Comparison of ENCODE assay signal across 21 mouse cellular contexts in the genomic region with DNA sequence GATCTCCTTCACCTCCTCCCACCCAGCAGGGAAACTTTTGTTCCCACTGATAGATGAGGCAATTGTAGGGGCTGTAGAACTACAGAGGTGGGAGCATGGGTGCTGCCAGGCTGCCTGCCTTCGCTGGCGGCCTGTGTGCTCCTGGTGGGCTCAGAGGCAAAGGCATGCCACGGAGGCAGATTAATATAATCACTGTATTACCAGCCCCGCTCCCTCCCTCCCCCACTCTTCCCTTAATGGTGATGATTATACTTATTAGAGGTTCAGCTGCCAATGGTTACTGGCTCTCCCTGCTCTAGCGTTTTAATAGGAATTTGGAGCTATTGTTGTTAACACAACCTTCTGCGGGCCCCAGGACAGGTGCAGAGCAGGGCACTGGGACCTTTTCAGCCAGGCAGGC. TPM values are rescaled to one million over a fixed set of nuclear protein-coding genes. Genes with fewer than 3 reads are reported as not detected.
DNase-seq lines count a peak whose midpoint lies in the region; ATAC-seq and TF ChIP-seq lines count a peak whose summit lies in the region.
"Had no signal": no experiment of that assay in that cellular context is flagged by ENCODE, and none has a peak within 500 bp of the region (broad histone marks: within the 10 kb centered on the region; RNA-seq: fewer than 3 reads in every experiment).

No protein-coding gene starts in this region.

- no peaks in the 10 kb centered on the region for H3K27me3 ChIP-seq in hindbrain, embryonic 12.5 days
- no peaks in the 10 kb centered on the region for H3K27me3 ChIP-seq in hindbrain, embryonic 16.5 days (replicated peaks; ENCODE audit: control insufficient read depth, insufficient read depth, low read length)
- peaks cover 26% of the 10 kb centered on the region; the same call in 1 of the 2 replicates for H3K27me3 ChIP-seq in midbrain, embryonic 10.5 days (ENCODE audit: low read depth, poor library complexity, severe bottlenecking)
- no peaks in the 10 kb centered on the region for H3K27me3 ChIP-seq in midbrain, postnatal 0 days (ENCODE audit: insufficient read depth, low read length)
- H3K27me3 ChIP-seq in forebrain, embryonic 13.5 days = no peaks in the 10 kb centered on the region
- H3K27me3 ChIP-seq in liver, embryonic 16.5 days (ENCODE audit: control insufficient read depth, insufficient read depth, low read depth, low read length) = no peaks in the 10 kb centered on the region
- H3K27me3 ChIP-seq: heart, embryonic 15.5 days; hindbrain, embryonic 15.5 days; stomach, embryonic 15.5 days had no signal

- no peak for DNase-seq in midbrain, embryonic 10.5 days (ENCODE audit: low spot score)
- DNase-seq in midbrain, postnatal 0 days (ENCODE audit: low spot score) = no peak
- DNase-seq in spleen, postnatal 10 days (ENCODE audit: low spot score in 2 of 2) = no peak
- DNase-seq: adrenal gland, postnatal 10 days; B cell, adult 2 months; cerebellum, adult 18-20 months; lung, adult 18-20 months; lung, postnatal 4 days; thymus, adult 2 months had no signal

- H3K36me3 ChIP-seq in hindbrain, embryonic 12.5 days = no peaks in the 10 kb centered on the region
- no peaks in the 10 kb centered on the region for H3K36me3 ChIP-seq in hindbrain, embryonic 16.5 days (ENCODE audit: control insufficient read depth, insufficient read depth, low read length)
- H3K36me3 ChIP-seq in midbrain, embryonic 10.5 days = no peaks in the 10 kb centered on the region
- no peaks in the 10 kb centered on the region for H3K36me3 ChIP-seq in midbrain, postnatal 0 days (ENCODE audit: insufficient read depth, low read length)
- no peaks in the 10 kb centered on the region for H3K36me3 ChIP-seq in forebrain, embryonic 13.5 days (ENCODE audit: poor library complexity, severe bottlenecking)
- H3K36me3 ChIP-seq in liver, embryonic 16.5 days (ENCODE audit: control insufficient read depth, insufficient read depth) = no peaks in the 10 kb centered on the region
- H3K36me3 ChIP-seq: heart, embryonic 15.5 days; hindbrain, embryonic 15.5 days; stomach, embryonic 15.5 days had no signal

- no peak overlapping the region for H3K4me3 ChIP-seq in hindbrain, embryonic 12.5 days
- no peak overlapping the region for H3K4me3 ChIP-seq in hindbrain, embryonic 16.5 days (ENCODE audit: low read length)
- H3K4me3 ChIP-seq in midbrain, embryonic 10.5 days = no peak overlapping the region
- no peak overlapping the region for H3K4me3 ChIP-seq in midbrain, postnatal 0 days (ENCODE audit: low read depth, low read length)
- H3K4me3 ChIP-seq in forebrain, embryonic 13.5 days = no peak overlapping the region
- no peak overlapping the region for H3K4me3 ChIP-seq in liver, embryonic 16.5 days (ENCODE audit: low read depth, low read length)
- H3K4me3 ChIP-seq: heart, embryonic 15.5 days; hindbrain, embryonic 15.5 days; layer of hippocampus, adult 2 months; myocyte; stomach, embryonic 15.5 days had no signal

- H3K4me2 ChIP-seq in hindbrain, embryonic 12.5 days (replicated peaks) = no peak overlapping the region
- H3K4me2 ChIP-seq in hindbrain, embryonic 16.5 days (ENCODE audit: low read length) = no peak overlapping the region
- H3K4me2 ChIP-seq in midbrain, postnatal 0 days (ENCODE audit: low read depth, low read length, poor library complexity, severe bottlenecking) = no peak overlapping the region
- H3K4me2 ChIP-seq in forebrain, embryonic 13.5 days = no peak overlapping the region
- no peak overlapping the region for H3K4me2 ChIP-seq in liver, embryonic 16.5 days (ENCODE audit: low read depth, low read length)
- H3K4me2 ChIP-seq: heart, embryonic 15.5 days; hindbrain, embryonic 15.5 days; midbrain, embryonic 11.5 days; stomach, embryonic 15.5 days had no signal

- 56% methylated on average over 6 of the region's 6 CpGs for WGBS in hindbrain, embryonic 12.5 days
- WGBS in hindbrain, embryonic 16.5 days = 36% methylated on average over 6 of the region's 6 CpGs
- 68% methylated on average over 6 of the region's 6 CpGs for WGBS in midbrain, embryonic 10.5 days
- 40% methylated on average over 6 of the region's 6 CpGs for WGBS in midbrain, postnatal 0 days
- 46% methylated on average over 6 of the region's 6 CpGs for WGBS in forebrain, embryonic 13.5 days
- WGBS in liver, embryonic 16.5 days (ENCODE audit: insufficient replicate concordance) = 67% methylated on average over 6 of the region's 6 CpGs

- ATAC-seq in hindbrain, embryonic 12.5 days (ENCODE audit: low FRiP score) = no peak
- ATAC-seq in hindbrain, embryonic 16.5 days = no peak
- ATAC-seq in midbrain, postnatal 0 days (ENCODE audit: low FRiP score) = no peak
- peak; percentile 79 for ATAC-seq in forebrain, embryonic 13.5 days
- ATAC-seq in liver, embryonic 16.5 days (ENCODE audit: low read depth) = no peak

- H3K4me1 ChIP-seq in hindbrain, embryonic 12.5 days = peaks cover 52% of the 10 kb centered on the region
- peaks cover 6% of the 10 kb centered on the region for H3K4me1 ChIP-seq in hindbrain, embryonic 16.5 days (ENCODE audit: control insufficient read depth, insufficient read depth, low read depth, low read length)
- peaks cover 42% of the 10 kb centered on the region for H3K4me1 ChIP-seq in midbrain, embryonic 10.5 days
- peaks cover 1% of the 10 kb centered on the region; the same call in 1 of the 2 replicates for H3K4me1 ChIP-seq in midbrain, postnatal 0 days (ENCODE audit: insufficient read depth, low read length)
- peaks cover 24% of the 10 kb centered on the region for H3K4me1 ChIP-seq in forebrain, embryonic 13.5 days
- H3K4me1 ChIP-seq in liver, embryonic 16.5 days (ENCODE audit: control insufficient read depth, low read depth, low read length) = peaks cover 28% of the 10 kb centered on the region

- H3K9me3 ChIP-seq in hindbrain, embryonic 12.5 days (replicated peaks) = no peaks in the 10 kb centered on the region
- no peaks in the 10 kb centered on the region for H3K9me3 ChIP-seq in hindbrain, embryonic 16.5 days (ENCODE audit: control insufficient read depth, low read length)
- H3K9me3 ChIP-seq in midbrain, embryonic 10.5 days (replicated peaks) = no peaks in the 10 kb centered on the region
- no peaks in the 10 kb centered on the region for H3K9me3 ChIP-seq in midbrain, postnatal 0 days (ENCODE audit: low read length)
- no peaks in the 10 kb centered on the region for H3K9me3 ChIP-seq in forebrain, embryonic 13.5 days (replicated peaks)
- no peaks in the 10 kb centered on the region for H3K9me3 ChIP-seq in liver, embryonic 16.5 days (replicated peaks; ENCODE audit: control insufficient read depth, low read length)
- H3K9me3 ChIP-seq: heart, embryonic 15.5 days; hindbrain, embryonic 15.5 days; stomach, embryonic 15.5 days had no signal

- TF ChIP-seq CTCF in midbrain, postnatal 0 days (IDR thresholded peaks at IDR 0.05) = no peak

- H3K27ac ChIP-seq in hindbrain, embryonic 12.5 days = peak overlapping the region; percentile 40; the same call in 1 of the 2 replicates
- no peak overlapping the region for H3K27ac ChIP-seq in hindbrain, embryonic 16.5 days (ENCODE audit: low read depth, low read length)
- H3K27ac ChIP-seq in midbrain, embryonic 10.5 days (replicated peaks) = peak overlapping the region; percentile 57
- no peak overlapping the region for H3K27ac ChIP-seq in midbrain, postnatal 0 days (ENCODE audit: low read depth, low read length)
- no peak overlapping the region; the same call in 1 of the 2 replicates for H3K27ac ChIP-seq in forebrain, embryonic 13.5 days
- peak overlapping the region; percentile 51 for H3K27ac ChIP-seq in liver, embryonic 16.5 days (ENCODE audit: low read length)
- H3K27ac ChIP-seq: hindbrain, embryonic 15.5 days; layer of hippocampus, adult 2 months; stomach, embryonic 15.5 days had no signal

- no peak overlapping the region for H3K9ac ChIP-seq in hindbrain, embryonic 12.5 days
- H3K9ac ChIP-seq in hindbrain, embryonic 16.5 days (ENCODE audit: low read depth, low read length) = no peak overlapping the region
- H3K9ac ChIP-seq in midbrain, postnatal 0 days (replicated peaks; ENCODE audit: low read length, poor library complexity, severe bottlenecking) = no peak overlapping the region
- no peak overlapping the region for H3K9ac ChIP-seq in forebrain, embryonic 13.5 days
- H3K9ac ChIP-seq in liver, embryonic 16.5 days (ENCODE audit: low read depth, low read length) = no peak overlapping the region
- H3K9ac ChIP-seq: heart, embryonic 15.5 days; hindbrain, embryonic 15.5 days; stomach, embryonic 15.5 days had no signal

RNA-seq across cellular contexts. Expression of a gene that starts 26.0 kb away (rescaled TPM):
- 2.0 and 4.0 TPM in 2 replicates for polyA plus RNA-seq in hindbrain, embryonic 12.5 days (2016; fragmentation: Nextera tagmentation; extraction: Ambion mirVana)
- 4.0 and 4.1 TPM in 2 replicates for polyA plus RNA-seq in hindbrain, embryonic 16.5 days (2015; fragmentation: Nextera tagmentation; extraction: Ambion mirVana)
- polyA plus RNA-seq in midbrain, embryonic 10.5 days (2016; fragmentation: Nextera tagmentation; extraction: Ambion mirVana) = 0.86 and 1.7 TPM in 2 replicates
- 5.0 and 7.3 TPM in 2 replicates for total RNA-seq in midbrain, postnatal 0 days (2014; rRNA removed)
- 2.1 and 2.7 TPM in 2 replicates for polyA plus RNA-seq in midbrain, postnatal 0 days (2015; fragmentation: Nextera tagmentation; extraction: Ambion mirVana)
- polyA plus RNA-seq in forebrain, embryonic 13.5 days (2015; fragmentation: Nextera tagmentation; extraction: Ambion mirVana) = 2.3 and 3.3 TPM in 2 replicates
- polyA plus RNA-seq in liver, embryonic 16.5 days (2015; fragmentation: Nextera tagmentation; extraction: Ambion mirVana) = 0.09 and 0.14 TPM in 2 replicates
- total RNA-seq: granulocyte monocyte progenitor cell, adult 5-6 weeks had no signal
- polyA plus RNA-seq: kidney, embryonic 14.5 days had no signal

RNA-seq across cellular contexts. Expression of a gene that starts 39.4 kb away (rescaled TPM):
- polyA plus RNA-seq in hindbrain, embryonic 12.5 days (2016; fragmentation: Nextera tagmentation; extraction: Ambion mirVana) = 7.2 and 10.5 TPM in 2 replicates
- polyA plus RNA-seq in hindbrain, embryonic 16.5 days (2015; fragmentation: Nextera tagmentation; extraction: Ambion mirVana) = 12.0 and 17.0 TPM in 2 replicates
- 0.31 and 0.67 TPM in 2 replicates for polyA plus RNA-seq in midbrain, embryonic 10.5 days (2016; fragmentation: Nextera tagmentation; extraction: Ambion mirVana)
- total RNA-seq in midbrain, postnatal 0 days (2014; rRNA removed) = 4.6 and 7.9 TPM in 2 replicates
- 5.0 and 5.4 TPM in 2 replicates for polyA plus RNA-seq in midbrain, postnatal 0 days (2015; fragmentation: Nextera tagmentation; extraction: Ambion mirVana)
- 1.3 and 3.1 TPM in 2 replicates for polyA plus RNA-seq in forebrain, embryonic 13.5 days (2015; fragmentation: Nextera tagmentation; extraction: Ambion mirVana)
- polyA plus RNA-seq in liver, embryonic 16.5 days (2015; fragmentation: Nextera tagmentation; extraction: Ambion mirVana) = 3.9 and 4.4 TPM in 2 replicates
- total RNA-seq: granulocyte monocyte progenitor cell, adult 5-6 weeks had no signal

Comparison
In these comparisons a context has a peak if more than half of its experiments do, and no peak if none do; other contexts are left out.
1. H3K27ac ChIP-seq: peak in hindbrain, embryonic 12.5 days (single experiment), midbrain, embryonic 10.5 days (single experiment) and liver, embryonic 16.5 days (single experiment); none in hindbrain, embryonic 16.5 days (single experiment), midbrain, postnatal 0 days (single experiment) and forebrain, embryonic 13.5 days (single experiment).